ENCODE assay signal across 24 mouse cellular contexts in the genomic region with DNA sequence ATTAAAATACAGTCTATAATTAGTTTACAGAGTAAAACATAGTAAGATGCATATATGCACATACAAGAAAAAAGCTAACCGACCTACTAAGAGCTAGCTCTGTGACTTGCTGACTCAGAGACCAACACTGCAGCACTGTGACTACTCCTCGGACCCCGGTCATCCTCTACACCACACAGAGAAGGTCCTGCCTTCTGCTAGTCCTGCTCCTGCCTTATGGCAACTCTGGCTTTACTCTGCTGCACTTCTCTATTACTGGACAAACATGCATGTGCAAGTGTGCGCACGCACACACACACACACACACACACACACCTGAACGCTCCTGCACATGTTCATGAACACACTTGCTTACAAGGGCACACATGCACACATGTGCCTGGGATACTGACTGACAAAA.
DNase-seq lines count a peak whose midpoint lies in the region; ATAC-seq and TF ChIP-seq lines count a peak whose summit lies in the region.
"Had no signal": no experiment of that assay in that cellular context is flagged by ENCODE, and none has a peak within 500 bp of the region (broad histone marks: within the 10 kb centered on the region; RNA-seq: fewer than 3 reads in every experiment).

No protein-coding gene starts in this region.

- H3K4me1 ChIP-seq in heart, embryonic 11.5 days (ENCODE audit: control insufficient read depth, insufficient read depth, low read length) = no peaks in the 10 kb centered on the region
- no peaks in the 10 kb centered on the region for H3K4me1 ChIP-seq in midbrain, embryonic 12.5 days
- H3K4me1 ChIP-seq in midbrain, postnatal 0 days (ENCODE audit: insufficient read depth, low read length) = no peaks in the 10 kb centered on the region
- H3K4me1 ChIP-seq in midbrain, embryonic 15.5 days = peaks cover 8% of the 10 kb centered on the region; the same call in 1 of the 2 replicates
- H3K4me1 ChIP-seq: embryonic facial prominence, embryonic 10.5 days; embryonic facial prominence, embryonic 12.5 days; forebrain, embryonic 13.5 days had no signal

- WGBS in heart, embryonic 11.5 days (ENCODE audit: insufficient replicate concordance) = 87% methylated on average over 6 of the region's 6 CpGs
- 91% methylated on average over 6 of the region's 6 CpGs for WGBS in midbrain, embryonic 12.5 days
- 87% methylated on average over 6 of the region's 6 CpGs for WGBS in midbrain, postnatal 0 days
- 89% methylated on average over 6 of the region's 6 CpGs for WGBS in midbrain, embryonic 15.5 days

- no peak overlapping the region for H3K27ac ChIP-seq in heart, embryonic 11.5 days (ENCODE audit: low read depth, low read length)
- H3K27ac ChIP-seq in midbrain, embryonic 12.5 days (replicated peaks) = no peak overlapping the region; the same call in 1 of the 2 replicates
- H3K27ac ChIP-seq in midbrain, postnatal 0 days (ENCODE audit: low read depth, low read length) = no peak overlapping the region
- no peak overlapping the region for H3K27ac ChIP-seq in midbrain, embryonic 15.5 days
- H3K27ac ChIP-seq: embryonic facial prominence, embryonic 10.5 days; embryonic facial prominence, embryonic 12.5 days; forebrain, embryonic 13.5 days had no signal

- H3K27me3 ChIP-seq in heart, embryonic 11.5 days (ENCODE audit: control insufficient read depth, insufficient read depth, low read length) = no peaks in the 10 kb centered on the region
- H3K27me3 ChIP-seq in midbrain, embryonic 12.5 days = no peaks in the 10 kb centered on the region
- H3K27me3 ChIP-seq in midbrain, postnatal 0 days (ENCODE audit: insufficient read depth, low read length) = no peaks in the 10 kb centered on the region
- H3K27me3 ChIP-seq in midbrain, embryonic 15.5 days (replicated peaks) = no peaks in the 10 kb centered on the region
- H3K27me3 ChIP-seq: CH12.LX; embryonic facial prominence, embryonic 12.5 days; forebrain, embryonic 13.5 days; Patski had no signal

- no peaks in the 10 kb centered on the region for H3K36me3 ChIP-seq in heart, embryonic 11.5 days (ENCODE audit: control insufficient read depth, insufficient read depth, low read length)
- no peaks in the 10 kb centered on the region for H3K36me3 ChIP-seq in midbrain, embryonic 12.5 days
- no peaks in the 10 kb centered on the region for H3K36me3 ChIP-seq in midbrain, postnatal 0 days (ENCODE audit: insufficient read depth, low read length)
- no peaks in the 10 kb centered on the region for H3K36me3 ChIP-seq in midbrain, embryonic 15.5 days (replicated peaks)
- H3K36me3 ChIP-seq: embryonic facial prominence, embryonic 10.5 days; embryonic facial prominence, embryonic 12.5 days had no signal

- H3K4me3 ChIP-seq in heart, embryonic 11.5 days (ENCODE audit: low read depth, low read length) = no peak overlapping the region
- H3K4me3 ChIP-seq in midbrain, embryonic 12.5 days = no peak overlapping the region
- no peak overlapping the region for H3K4me3 ChIP-seq in midbrain, postnatal 0 days (ENCODE audit: low read depth, low read length)
- no peak overlapping the region for H3K4me3 ChIP-seq in midbrain, embryonic 15.5 days
- H3K4me3 ChIP-seq: embryonic facial prominence, embryonic 10.5 days; embryonic facial prominence, embryonic 12.5 days; forebrain, embryonic 13.5 days had no signal

- TF ChIP-seq CTCF in midbrain, postnatal 0 days (IDR thresholded peaks at IDR 0.05) = no peak

- no peak overlapping the region for H3K4me2 ChIP-seq in heart, embryonic 11.5 days
- H3K4me2 ChIP-seq in midbrain, embryonic 12.5 days (replicated peaks) = no peak overlapping the region
- no peak overlapping the region for H3K4me2 ChIP-seq in midbrain, postnatal 0 days (ENCODE audit: low read depth, low read length, poor library complexity, severe bottlenecking)
- H3K4me2 ChIP-seq in midbrain, embryonic 15.5 days = no peak overlapping the region
- H3K4me2 ChIP-seq: embryonic facial prominence, embryonic 12.5 days; forebrain, embryonic 13.5 days had no signal

- peak; percentile 78 for DNase-seq in heart, adult 11 months
- DNase-seq in midbrain, postnatal 0 days (ENCODE audit: low spot score) = no peak
- DNase-seq in lung, adult 18-20 months = no peak
- no peak for DNase-seq in liver
- DNase-seq: adrenal gland, adult 8-10 months; adrenal gland, postnatal 14 days; adrenal gland, postnatal 36 days; B cell, adult 2 months; cerebellum, adult 11-12 months; cerebellum, adult 2 months; cerebellum, adult 9-10 months; cerebellum, postnatal 10 days; cerebellum, postnatal 25 days had no signal

- no peak overlapping the region for H3K9ac ChIP-seq in heart, embryonic 11.5 days (ENCODE audit: low read depth, low read length)
- no peak overlapping the region for H3K9ac ChIP-seq in midbrain, embryonic 12.5 days (replicated peaks)
- no peak overlapping the region for H3K9ac ChIP-seq in midbrain, postnatal 0 days (replicated peaks; ENCODE audit: low read length, poor library complexity, severe bottlenecking)
- no peak overlapping the region for H3K9ac ChIP-seq in midbrain, embryonic 15.5 days
- H3K9ac ChIP-seq: embryonic facial prominence, embryonic 12.5 days; forebrain, embryonic 13.5 days had no signal

- ATAC-seq in heart, embryonic 11.5 days (replicated peaks; ENCODE audit: insufficient number of reproducible peaks, low FRiP score, low TSS enrichment) = no peak
- ATAC-seq in midbrain, embryonic 12.5 days (ENCODE audit: low FRiP score, low read depth) = peak; percentile 56; the same call in 1 of the 2 replicates
- ATAC-seq in midbrain, postnatal 0 days (ENCODE audit: low FRiP score) = no peak
- 0 out of 2 replicates have a peak, but pooled peaks have one; percentile 59 for ATAC-seq in midbrain, embryonic 15.5 days (replicated peaks)
- ATAC-seq: activated CD4-positive, CD25-positive, alpha-beta regulatory T cell, adult 4 months; CD4-positive, CD25-positive, alpha-beta regulatory T cell, adult 4 months; forebrain, embryonic 13.5 days; Patski had no signal

- H3K9me3 ChIP-seq in heart, embryonic 11.5 days (replicated peaks; ENCODE audit: control insufficient read depth, low read length) = no peaks in the 10 kb centered on the region
- no peaks in the 10 kb centered on the region for H3K9me3 ChIP-seq in midbrain, embryonic 12.5 days
- H3K9me3 ChIP-seq in midbrain, postnatal 0 days (ENCODE audit: low read length) = no peaks in the 10 kb centered on the region
- H3K9me3 ChIP-seq in midbrain, embryonic 15.5 days = no peaks in the 10 kb centered on the region
- H3K9me3 ChIP-seq: embryonic facial prominence, embryonic 10.5 days; embryonic facial prominence, embryonic 12.5 days; forebrain, embryonic 13.5 days; G1E had no signal

Comparison
In these comparisons a context has a peak if more than half of its experiments do, and no peak if none do; other contexts are left out.
1. ATAC-seq: peak in midbrain, embryonic 12.5 days (single experiment) and midbrain, embryonic 15.5 days (single experiment); none in heart, embryonic 11.5 days (single experiment) and midbrain, postnatal 0 days (single experiment).